Mouse (Mus musculus): ENCODE data around the gene Slc26a6. TPM values are rescaled to one million over a fixed set of nuclear protein-coding genes. Genes with fewer than 3 reads are reported as not detected.
A peak's percentile ranks its signal among the peaks of the same experiment; 100 is the strongest.

Gene Slc26a6
- polyA plus RNA-seq, 1 experiment from 2014 or later: 13.5 TPM

DNA sequence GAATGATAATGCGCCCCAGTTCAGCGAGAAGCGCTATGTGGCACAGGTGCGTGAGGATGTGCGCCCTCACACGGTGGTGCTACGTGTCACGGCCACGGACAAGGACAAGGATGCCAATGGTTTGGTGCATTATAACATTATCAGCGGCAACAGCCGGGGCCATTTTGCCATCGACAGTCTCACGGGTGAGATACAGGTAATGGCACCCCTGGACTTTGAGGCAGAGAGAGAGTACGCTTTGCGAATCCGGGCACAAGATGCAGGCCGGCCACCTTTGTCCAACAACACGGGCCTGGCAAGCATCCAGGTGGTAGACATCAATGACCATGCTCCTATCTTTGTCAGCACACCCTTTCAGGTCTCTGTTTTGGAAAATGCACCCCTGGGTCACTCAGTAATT is 25.2 kb upstream of the Slc26a6 start:
- no peak for ATAC-seq (ENCODE audit: insufficient number of reproducible peaks, low FRiP score, low TSS enrichment, low read depth)
- DNase-seq (ENCODE audit: low spot score): no peak
- H3K27ac ChIP-seq (replicated peaks; ENCODE audit: low read depth, low read length): no peak overlapping the region
- H3K9me3 ChIP-seq (ENCODE audit: control insufficient read depth, low read length): no peaks in the 10 kb centered on the region
- H3K4me3 ChIP-seq (ENCODE audit: low read depth, low read length): 0 out of 2 replicates have a peak overlapping the region, but pooled peaks have one; percentile 29
- H3K27me3 ChIP-seq (ENCODE audit: control insufficient read depth, insufficient read depth, low read length): peaks cover 82% of the 10 kb centered on the region
- no peak overlapping the region for H3K9ac ChIP-seq (ENCODE audit: low read length)
- H3K4me2 ChIP-seq (ENCODE audit: low read depth, severe bottlenecking): peak overlapping the region; percentile 60; the same call in 1 of the 2 replicates
- H3K36me3 ChIP-seq (ENCODE audit: control insufficient read depth, insufficient read depth, low read length): no peaks in the 10 kb centered on the region
- peaks cover 13% of the 10 kb centered on the region; the same call in 1 of the 2 replicates for H3K4me1 ChIP-seq (ENCODE audit: control insufficient read depth, insufficient read depth, low read length)
- WGBS: 60% methylated on average over 18 of the region's 18 CpGs

DNA sequence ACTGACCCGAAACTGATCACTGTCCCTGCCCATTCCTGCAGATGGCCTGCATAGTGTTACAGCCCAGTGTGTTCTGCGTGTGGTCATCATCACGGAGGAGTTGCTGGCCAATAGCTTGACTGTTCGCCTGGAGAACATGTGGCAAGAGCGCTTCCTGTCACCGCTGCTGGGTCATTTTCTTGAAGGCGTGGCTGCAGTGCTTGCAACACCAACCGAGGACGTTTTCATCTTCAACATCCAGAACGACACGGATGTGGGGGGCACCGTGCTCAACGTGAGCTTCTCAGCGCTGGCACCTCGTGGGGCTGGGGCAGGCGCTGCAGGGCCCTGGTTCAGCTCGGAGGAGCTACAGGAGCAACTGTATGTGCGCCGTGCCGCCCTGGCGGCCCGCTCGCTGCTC is 21.4 kb upstream of the Slc26a6 start:
- peak overlapping the region; percentile 90 for H3K4me2 ChIP-seq (ENCODE audit: low read depth, severe bottlenecking)
- DNase-seq (ENCODE audit: low spot score) (no peak), ATAC-seq (ENCODE audit: insufficient number of reproducible peaks, low FRiP score, low TSS enrichment, low read depth) (no peak)
- H3K9ac ChIP-seq (ENCODE audit: low read length): no peak overlapping the region
- H3K4me1 ChIP-seq (ENCODE audit: control insufficient read depth, insufficient read depth, low read length): peaks cover 13% of the 10 kb centered on the region; the same call in 1 of the 2 replicates
- no peaks in the 10 kb centered on the region for H3K9me3 ChIP-seq (ENCODE audit: control insufficient read depth, low read length)
- no peak overlapping the region for H3K27ac ChIP-seq (replicated peaks; ENCODE audit: low read depth, low read length)
- 7% methylated on average over 23 of the region's 23 CpGs for WGBS
- H3K27me3 ChIP-seq (ENCODE audit: control insufficient read depth, insufficient read depth, low read length): peaks cover 61% of the 10 kb centered on the region
- no peaks in the 10 kb centered on the region for H3K36me3 ChIP-seq (ENCODE audit: control insufficient read depth, insufficient read depth, low read length)
- peak overlapping the region; percentile 38 for H3K4me3 ChIP-seq (ENCODE audit: low read depth, low read length)

DNA sequence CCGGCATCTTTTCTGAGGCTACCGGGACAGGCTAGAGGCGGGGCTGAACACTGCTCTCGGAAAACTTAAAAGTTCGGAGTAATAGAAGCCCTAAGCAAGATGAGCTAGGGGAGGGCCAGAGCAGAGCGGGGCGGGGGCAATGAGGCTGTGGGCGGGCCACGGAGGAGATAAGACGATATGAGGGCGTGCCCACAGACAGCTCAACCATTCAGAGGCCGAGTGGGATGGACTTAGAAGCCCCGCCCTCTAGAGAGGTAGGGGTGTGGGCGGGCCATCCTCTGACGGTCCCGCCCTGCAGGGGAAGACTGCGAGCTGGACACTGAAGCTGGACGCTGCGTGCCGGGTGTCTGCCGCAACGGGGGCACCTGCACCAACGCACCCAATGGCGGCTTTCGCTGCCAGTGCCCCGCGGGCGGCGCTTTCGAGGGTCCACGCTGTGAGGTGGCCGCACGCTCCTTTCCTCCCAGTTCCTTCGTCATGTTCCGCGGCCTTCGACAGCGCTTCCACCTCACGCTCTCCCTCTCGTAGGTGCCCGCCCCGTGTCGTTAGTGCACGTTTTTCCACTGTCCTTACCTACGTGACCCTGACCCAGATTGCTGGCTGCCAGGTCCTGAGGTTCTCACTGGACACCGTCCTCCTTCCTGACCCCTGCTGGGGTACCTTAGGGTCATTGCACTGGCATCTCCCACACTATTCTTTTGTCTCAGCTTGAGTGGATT is 20.5 kb upstream of the Slc26a6 start:
- DNase-seq (ENCODE audit: low spot score) (peak; percentile 88), ATAC-seq (ENCODE audit: insufficient number of reproducible peaks, low FRiP score, low TSS enrichment, low read depth) (peak; percentile 94)
- H3K4me1 ChIP-seq (ENCODE audit: control insufficient read depth, insufficient read depth, low read length): peaks cover 11% of the 10 kb centered on the region; the same call in 1 of the 2 replicates
- H3K36me3 ChIP-seq (ENCODE audit: control insufficient read depth, insufficient read depth, low read length): no peaks in the 10 kb centered on the region
- peak overlapping the region; percentile 90 for H3K4me2 ChIP-seq (ENCODE audit: low read depth, severe bottlenecking)
- 7% methylated on average over 46 of the region's 46 CpGs for WGBS
- no peaks in the 10 kb centered on the region for H3K9me3 ChIP-seq (ENCODE audit: control insufficient read depth, low read length)
- peaks cover 54% of the 10 kb centered on the region for H3K27me3 ChIP-seq (ENCODE audit: control insufficient read depth, insufficient read depth, low read length)
- H3K9ac ChIP-seq (ENCODE audit: low read length): no peak overlapping the region
- no peak overlapping the region for H3K27ac ChIP-seq (replicated peaks; ENCODE audit: low read depth, low read length)
- H3K4me3 ChIP-seq (ENCODE audit: low read depth, low read length): peak overlapping the region; percentile 38

DNA sequence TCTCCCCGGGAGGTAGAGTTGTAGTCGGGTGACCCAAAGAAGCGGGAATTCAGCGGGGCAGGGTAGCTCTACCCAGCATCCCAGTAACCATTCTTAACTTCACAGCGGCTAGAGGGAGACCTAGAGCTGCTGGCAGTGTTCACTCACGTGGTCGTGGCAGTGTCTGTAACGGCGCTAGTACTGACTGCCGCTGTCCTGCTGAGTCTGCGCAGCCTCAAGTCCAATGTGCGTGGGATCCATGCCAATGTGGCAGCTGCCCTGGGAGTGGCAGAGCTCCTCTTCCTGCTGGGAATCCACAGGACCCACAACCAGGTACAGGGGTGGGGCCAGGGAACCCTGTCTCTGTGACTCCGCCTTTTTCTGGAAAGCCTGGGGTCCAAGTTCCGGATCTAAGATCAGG is 10.1 kb upstream of the Slc26a6 start:
- H3K4me1 ChIP-seq (ENCODE audit: control insufficient read depth, insufficient read depth, low read length): no peaks in the 10 kb centered on the region
- no peaks in the 10 kb centered on the region for H3K36me3 ChIP-seq (ENCODE audit: control insufficient read depth, insufficient read depth, low read length)
- H3K27me3 ChIP-seq (ENCODE audit: control insufficient read depth, insufficient read depth, low read length): no peaks in the 10 kb centered on the region
- H3K4me3 ChIP-seq (ENCODE audit: low read depth, low read length): peak overlapping the region; percentile 10; the same call in 1 of the 2 replicates
- H3K27ac ChIP-seq (replicated peaks; ENCODE audit: low read depth, low read length): no peak overlapping the region
- peak; percentile 36 for DNase-seq (ENCODE audit: low spot score)
- ATAC-seq (ENCODE audit: insufficient number of reproducible peaks, low FRiP score, low TSS enrichment, low read depth): no peak
- H3K9me3 ChIP-seq (ENCODE audit: control insufficient read depth, low read length): no peaks in the 10 kb centered on the region
- 10% methylated on average over 14 of the region's 14 CpGs for WGBS
- H3K9ac ChIP-seq (ENCODE audit: low read length): 0 out of 2 replicates have a peak overlapping the region, but pooled peaks have one; percentile 7
- peak overlapping the region; percentile 25; the same call in 1 of the 2 replicates for H3K4me2 ChIP-seq (ENCODE audit: low read depth, severe bottlenecking)

DNA sequence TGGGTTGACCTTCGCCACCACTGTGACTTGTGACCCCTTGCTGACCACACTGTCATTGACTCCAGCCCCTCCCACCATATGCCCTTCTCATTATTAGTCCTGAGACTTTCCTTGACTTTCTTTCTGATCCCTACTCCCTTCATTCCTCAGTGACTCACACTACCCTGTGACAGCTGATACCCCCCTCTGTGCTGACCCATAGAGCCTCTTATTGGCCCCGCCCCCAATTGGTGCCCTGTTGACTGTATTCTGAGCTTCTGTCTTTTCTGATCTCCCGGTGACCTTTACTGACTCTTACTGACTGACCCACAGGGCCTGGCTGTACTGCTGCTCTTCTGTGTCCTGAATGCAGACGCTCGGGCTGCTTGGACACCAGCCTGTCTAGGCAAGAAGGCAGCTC is 7.7 kb upstream of the Slc26a6 start:
- ATAC-seq (ENCODE audit: insufficient number of reproducible peaks, low FRiP score, low TSS enrichment, low read depth) (no peak), DNase-seq (ENCODE audit: low spot score) (no peak)
- Histone ChIP-seq H3K27me3 (ENCODE audit: control insufficient read depth, insufficient read depth, low read length) (no peaks in the 10 kb centered on the region), H3K9me3 (ENCODE audit: control insufficient read depth, low read length) (no peaks in the 10 kb centered on the region), H3K4me1 (ENCODE audit: control insufficient read depth, insufficient read depth, low read length) (no peaks in the 10 kb centered on the region), H3K27ac (replicated peaks; ENCODE audit: low read depth, low read length) (no peak overlapping the region), H3K9ac (ENCODE audit: low read length) (no peak overlapping the region), H3K4me2 (ENCODE audit: low read depth, severe bottlenecking) (no peak overlapping the region), H3K36me3 (ENCODE audit: control insufficient read depth, insufficient read depth, low read length) (no peaks in the 10 kb centered on the region), H3K4me3 (ENCODE audit: low read depth, low read length) (no peak overlapping the region)
- WGBS: 71% methylated on average over 5 of the region's 5 CpGs

DNA sequence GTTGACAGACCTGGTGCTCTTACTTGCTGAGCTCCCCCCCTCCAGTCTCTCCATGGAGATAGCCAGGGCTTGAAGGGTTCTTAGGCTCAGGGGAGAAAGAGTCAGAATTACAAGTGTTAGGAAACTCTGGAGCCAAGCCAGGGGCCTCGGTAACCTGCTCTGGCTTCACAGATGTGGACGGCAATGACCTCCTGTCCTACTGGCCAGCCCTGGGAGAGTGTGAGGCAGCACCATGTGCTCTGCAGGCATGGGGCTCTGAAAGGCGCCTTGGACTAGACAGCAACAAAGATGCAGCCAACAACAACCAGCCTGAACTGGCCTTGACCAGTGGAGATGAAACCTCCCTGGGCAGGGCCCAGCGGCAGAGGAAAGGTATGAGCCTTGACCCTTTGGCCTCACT is 5.7 kb upstream of the Slc26a6 start:
- Histone ChIP-seq H3K4me3 (ENCODE audit: low read depth, low read length) (no peak overlapping the region), H3K4me1 (ENCODE audit: control insufficient read depth, insufficient read depth, low read length) (no peaks in the 10 kb centered on the region), H3K27me3 (ENCODE audit: control insufficient read depth, insufficient read depth, low read length) (no peaks in the 10 kb centered on the region), H3K9me3 (ENCODE audit: control insufficient read depth, low read length) (no peaks in the 10 kb centered on the region), H3K36me3 (ENCODE audit: control insufficient read depth, insufficient read depth, low read length) (no peaks in the 10 kb centered on the region), H3K27ac (replicated peaks; ENCODE audit: low read depth, low read length) (no peak overlapping the region), H3K4me2 (ENCODE audit: low read depth, severe bottlenecking) (no peak overlapping the region), H3K9ac (ENCODE audit: low read length) (no peak overlapping the region)
- DNase-seq (ENCODE audit: low spot score): no peak
- WGBS: 89% methylated on average over 4 of the region's 4 CpGs
- ATAC-seq (ENCODE audit: insufficient number of reproducible peaks, low FRiP score, low TSS enrichment, low read depth): no peak

DNA sequence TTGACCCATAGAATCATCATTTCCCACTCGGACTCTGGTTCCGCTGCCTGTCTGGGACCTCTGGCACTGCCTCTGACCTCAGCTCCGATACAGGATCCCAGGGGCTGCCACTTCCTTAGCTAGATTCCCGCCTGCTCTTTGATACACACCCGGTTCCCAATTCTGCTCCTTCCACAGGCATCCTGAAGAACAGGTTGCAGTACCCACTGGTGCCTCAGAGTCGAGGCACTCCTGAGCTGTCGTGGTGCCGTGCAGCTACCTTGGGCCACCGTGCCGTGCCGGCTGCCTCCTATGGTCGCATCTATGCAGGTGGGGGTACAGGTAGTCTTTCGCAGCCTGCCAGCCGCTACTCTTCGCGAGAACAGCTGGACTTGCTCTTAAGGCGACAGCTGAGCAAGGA is 4.7 kb upstream of the Slc26a6 start:
- Histone ChIP-seq H3K4me1 (ENCODE audit: control insufficient read depth, insufficient read depth, low read length) (0 out of 2 replicates have a peak, but pooled peaks cover under 1% of the 10 kb centered on the region), H3K4me2 (ENCODE audit: low read depth, severe bottlenecking) (no peak overlapping the region), H3K4me3 (ENCODE audit: low read depth, low read length) (no peak overlapping the region), H3K27ac (replicated peaks; ENCODE audit: low read depth, low read length) (no peak overlapping the region), H3K9me3 (ENCODE audit: control insufficient read depth, low read length) (no peaks in the 10 kb centered on the region), H3K36me3 (ENCODE audit: control insufficient read depth, insufficient read depth, low read length) (no peaks in the 10 kb centered on the region), H3K9ac (ENCODE audit: low read length) (no peak overlapping the region), H3K27me3 (ENCODE audit: control insufficient read depth, insufficient read depth, low read length) (no peaks in the 10 kb centered on the region)
- 73% methylated on average over 17 of the region's 17 CpGs for WGBS
- no peak for ATAC-seq (ENCODE audit: insufficient number of reproducible peaks, low FRiP score, low TSS enrichment, low read depth)
- no peak for DNase-seq (ENCODE audit: low spot score)

DNA sequence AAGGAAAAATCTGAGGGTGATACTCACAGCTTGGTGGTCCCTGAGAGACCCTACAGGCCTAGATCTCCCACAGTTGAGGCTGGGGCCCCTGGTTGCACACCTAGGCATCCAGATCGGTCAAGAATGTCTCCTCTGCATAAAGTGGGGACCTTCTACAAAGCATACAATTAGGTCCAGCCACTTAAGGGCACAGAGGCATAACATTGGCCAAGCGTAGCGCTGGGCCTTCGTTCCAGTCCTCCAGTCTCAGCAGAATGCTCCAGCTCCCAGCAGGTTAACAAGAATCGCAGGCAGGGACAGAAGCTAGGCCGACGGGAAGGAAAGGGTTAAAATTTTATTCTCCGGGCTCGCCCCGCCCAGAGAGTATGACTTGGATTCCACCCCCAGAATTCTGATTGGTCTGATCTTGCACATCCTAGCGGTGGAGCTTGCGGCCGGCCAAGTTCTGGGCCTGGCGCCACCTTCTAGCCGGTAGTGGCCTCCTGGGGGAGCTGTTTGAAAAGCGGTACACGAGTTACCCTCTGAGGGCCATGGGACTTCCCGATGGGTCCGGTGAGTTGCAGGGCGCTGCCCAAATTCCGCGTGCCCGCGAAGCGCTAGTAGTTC is 655 bp downstream of the Slc26a6 start:
- Histone ChIP-seq H3K9ac (ENCODE audit: low read length) (peak overlapping the region; percentile 63), H3K4me2 (ENCODE audit: low read depth, severe bottlenecking) (peak overlapping the region; percentile 89), H3K4me3 (ENCODE audit: low read depth, low read length) (peak overlapping the region; percentile 74), H3K9me3 (ENCODE audit: control insufficient read depth, low read length) (no peaks in the 10 kb centered on the region), H3K36me3 (ENCODE audit: control insufficient read depth, insufficient read depth, low read length) (no peaks in the 10 kb centered on the region; the same call in 1 of the 2 replicates), H3K4me1 (ENCODE audit: control insufficient read depth, insufficient read depth, low read length) (peaks cover 7% of the 10 kb centered on the region; the same call in 1 of the 2 replicates), H3K27ac (replicated peaks; ENCODE audit: low read depth, low read length) (peak overlapping the region; percentile 74), H3K27me3 (ENCODE audit: control insufficient read depth, insufficient read depth, low read length) (no peaks in the 10 kb centered on the region)
- ATAC-seq (ENCODE audit: insufficient number of reproducible peaks, low FRiP score, low TSS enrichment, low read depth) (peak; percentile 87), DNase-seq (ENCODE audit: low spot score) (peak; percentile 91)
- WGBS: 3% methylated on average over 25 of the region's 25 CpGs
